Mouse (Mus musculus): ENCODE data around the gene Hsd17b6.

DNA sequence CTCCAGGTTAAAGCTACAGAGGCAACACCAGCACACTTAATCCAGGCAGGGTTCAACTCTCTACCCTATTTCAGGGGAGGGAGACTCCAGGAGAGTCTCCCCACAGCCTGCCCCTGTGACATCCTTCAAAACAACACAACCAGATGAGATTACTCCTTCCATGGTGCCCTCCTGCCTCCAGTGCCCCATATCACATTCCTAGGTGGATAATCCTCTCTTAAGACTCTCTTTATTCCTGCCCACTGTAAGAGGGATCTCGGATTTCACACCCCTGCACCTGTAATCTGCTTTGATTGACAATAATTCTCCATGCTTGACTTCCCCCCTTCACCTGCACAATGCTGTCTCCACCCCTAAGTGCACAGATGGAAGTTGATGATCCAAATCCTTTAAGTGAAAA, 31.9 kb downstream of the Hsd17b6 start:
- TF ChIP-seq CTCF (IDR thresholded peaks at IDR 0.05; ENCODE audit: low read depth, low read length) (no peak), POLR2A (IDR thresholded peaks at IDR 0.05; ENCODE audit: borderline replicate concordance, low read depth, low read length) (no peak)

Measured in bone marrow macrophage, adult 2 months (primary cell).